Mouse (Mus musculus): Measurements from ENCODE around the gene Nucb1. TPM values are rescaled to one million over a fixed set of nuclear protein-coding genes. Genes with fewer than 3 reads are reported as not detected.

Gene Nucb1
- polyA plus RNA-seq, 1 experiment: 111 TPM

DNA sequence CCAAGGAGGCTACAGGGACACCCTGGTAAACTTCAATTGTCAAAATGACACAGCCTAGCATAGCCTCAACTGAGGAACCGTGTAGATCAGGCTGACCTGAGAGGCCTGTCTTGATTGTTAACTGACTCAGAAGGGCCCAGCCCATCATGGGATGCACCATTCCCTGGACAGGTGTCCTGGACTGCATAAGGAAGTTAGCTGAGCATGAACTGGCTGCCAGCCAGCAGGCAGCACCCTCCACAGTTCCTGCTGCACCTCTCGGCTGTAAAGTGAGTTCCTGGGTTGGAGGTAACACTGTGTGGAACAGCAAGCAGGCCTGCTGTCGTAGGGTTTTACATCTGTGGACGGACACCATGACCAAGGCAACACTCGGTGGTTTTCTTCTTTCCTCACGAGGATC is 2.6 kb downstream of the Nucb1 start:
- no peak for DNase-seq (ENCODE audit: low read depth)
- TF ChIP-seq CTCF (IDR thresholded peaks at IDR 0.05; ENCODE audit: borderline replicate concordance, extremely low read depth, insufficient read depth, insufficient read length): no peak
- no peak for TF ChIP-seq POLR2A (IDR thresholded peaks at IDR 0.05; ENCODE audit: borderline replicate concordance, extremely low read depth, insufficient read depth, insufficient read length, poor library complexity, severe bottlenecking)

- no peak for DNase-seq (ENCODE audit: low read depth)
- TF ChIP-seq POLR2A (IDR thresholded peaks at IDR 0.05; ENCODE audit: borderline replicate concordance, extremely low read depth, insufficient read depth, insufficient read length, poor library complexity, severe bottlenecking): no peak
These were observed 11.8 kb downstream of the Nucb1 start for GRCm38 (mm10) chr7:45498427-45498826.

GRCm38 (mm10) chr7:45494548-45494947 is 15.7 kb downstream of the Nucb1 start:
- TF ChIP-seq CTCF (IDR thresholded peaks at IDR 0.05; ENCODE audit: borderline replicate concordance, extremely low read depth, insufficient read depth, insufficient read length) (no peak), POLR2A (IDR thresholded peaks at IDR 0.05; ENCODE audit: borderline replicate concordance, extremely low read depth, insufficient read depth, insufficient read length, poor library complexity, severe bottlenecking) (no peak)
- no peak for DNase-seq (ENCODE audit: low read depth)

DNA sequence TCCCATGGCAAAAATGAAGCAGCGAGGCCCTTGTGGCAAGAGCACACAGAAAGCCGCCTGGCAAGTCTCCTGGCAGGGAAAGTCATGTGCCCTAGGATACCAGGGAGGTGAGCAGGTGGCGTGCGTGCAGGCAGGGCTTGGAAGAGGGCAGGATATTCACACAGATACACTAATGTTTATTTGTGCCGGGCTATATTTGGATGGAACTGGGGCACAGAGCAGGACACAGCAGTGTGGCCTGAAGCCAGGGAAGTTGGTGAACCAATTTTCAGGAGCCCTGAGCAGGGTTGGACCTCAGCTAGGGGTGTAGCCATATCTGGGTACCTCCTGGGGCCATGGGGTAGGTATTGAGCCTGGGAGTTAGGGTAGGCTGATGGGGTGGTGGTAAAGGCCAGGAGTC is 17.3 kb downstream of the Nucb1 start:
- DNase-seq (ENCODE audit: low read depth): no peak
- TF ChIP-seq CTCF (IDR thresholded peaks at IDR 0.05; ENCODE audit: borderline replicate concordance, extremely low read depth, insufficient read depth, insufficient read length) (no peak), POLR2A (IDR thresholded peaks at IDR 0.05; ENCODE audit: borderline replicate concordance, extremely low read depth, insufficient read depth, insufficient read length, poor library complexity, severe bottlenecking) (no peak)

GRCm38 (mm10) chr7:45492225-45492844 is 17.9 kb downstream of the Nucb1 start:
- DNase-seq (ENCODE audit: low read depth): no peak
- TF ChIP-seq POLR2A (IDR thresholded peaks at IDR 0.05; ENCODE audit: borderline replicate concordance, extremely low read depth, insufficient read depth, insufficient read length, poor library complexity, severe bottlenecking): no peak
- TF ChIP-seq CTCF (IDR thresholded peaks at IDR 0.05; ENCODE audit: borderline replicate concordance, extremely low read depth, insufficient read depth, insufficient read length): no peak

GRCm38 (mm10) chr7:45491264-45491663 is 18.9 kb downstream of the Nucb1 start:
- DNase-seq (ENCODE audit: low read depth): no peak
- TF ChIP-seq POLR2A (IDR thresholded peaks at IDR 0.05; ENCODE audit: borderline replicate concordance, extremely low read depth, insufficient read depth, insufficient read length, poor library complexity, severe bottlenecking) (no peak), CTCF (IDR thresholded peaks at IDR 0.05; ENCODE audit: borderline replicate concordance, extremely low read depth, insufficient read depth, insufficient read length) (no peak)

DNA sequence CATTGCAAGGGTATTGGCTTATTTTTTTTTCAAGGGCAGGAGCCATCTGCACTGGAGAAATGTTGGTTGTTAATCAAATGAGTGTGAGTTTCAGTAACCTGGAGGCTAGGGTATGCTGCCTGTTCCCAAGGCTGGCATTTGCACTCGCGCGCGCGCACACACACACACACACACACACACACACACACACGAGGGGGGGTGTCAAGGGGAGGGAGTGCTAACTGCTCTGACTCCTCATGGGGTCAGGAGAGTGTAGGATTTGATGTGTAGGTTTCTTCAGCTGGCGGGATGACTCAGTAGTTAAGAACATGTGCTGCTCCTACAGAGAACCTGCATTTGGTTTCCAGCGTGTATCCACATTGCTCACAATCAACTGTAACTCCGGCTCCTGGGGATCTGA is 19.4 kb downstream of the Nucb1 start:
- DNase-seq (ENCODE audit: low read depth): peak; percentile 16
- no peak for TF ChIP-seq POLR2A (IDR thresholded peaks at IDR 0.05; ENCODE audit: borderline replicate concordance, extremely low read depth, insufficient read depth, insufficient read length, poor library complexity, severe bottlenecking)
- TF ChIP-seq CTCF (IDR thresholded peaks at IDR 0.05; ENCODE audit: borderline replicate concordance, extremely low read depth, insufficient read depth, insufficient read length): no peak

DNA sequence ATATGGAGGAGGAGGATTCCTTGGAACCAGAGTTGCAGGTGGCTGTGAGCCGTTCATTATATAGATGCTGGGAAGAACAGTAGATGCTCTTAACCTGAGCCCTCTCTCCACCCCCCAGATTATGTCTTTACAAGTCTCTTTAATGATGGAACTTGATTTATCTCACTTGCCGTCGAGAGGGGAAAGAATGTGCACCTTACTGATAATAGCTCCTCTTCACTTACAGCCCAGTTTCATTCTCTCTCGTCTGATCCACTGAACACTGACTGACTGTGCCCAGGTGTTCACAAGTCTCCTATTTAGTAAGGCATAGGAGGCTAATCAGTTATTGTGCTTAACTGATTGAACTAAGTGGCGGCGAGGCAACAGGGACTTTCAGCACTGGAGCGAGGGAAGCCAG is 20.6 kb downstream of the Nucb1 start:
- DNase-seq (ENCODE audit: low read depth): no peak
- no peak for TF ChIP-seq POLR2A (IDR thresholded peaks at IDR 0.05; ENCODE audit: borderline replicate concordance, extremely low read depth, insufficient read depth, insufficient read length, poor library complexity, severe bottlenecking)
- TF ChIP-seq CTCF (IDR thresholded peaks at IDR 0.05; ENCODE audit: borderline replicate concordance, extremely low read depth, insufficient read depth, insufficient read length): no peak

GRCm38 (mm10) chr7:45488293-45489204 is 21.7 kb downstream of the Nucb1 start, which contains the start of gene Dhdh:
Dhdh (minus strand) TSS chr7:45488805.
- TF ChIP-seq POLR2A (IDR thresholded peaks at IDR 0.05; ENCODE audit: borderline replicate concordance, extremely low read depth, insufficient read depth, insufficient read length, poor library complexity, severe bottlenecking) (no peak), CTCF (IDR thresholded peaks at IDR 0.05; ENCODE audit: borderline replicate concordance, extremely low read depth, insufficient read depth, insufficient read length) (no peak)
- DNase-seq (ENCODE audit: low read depth): peak; percentile 69

DNA sequence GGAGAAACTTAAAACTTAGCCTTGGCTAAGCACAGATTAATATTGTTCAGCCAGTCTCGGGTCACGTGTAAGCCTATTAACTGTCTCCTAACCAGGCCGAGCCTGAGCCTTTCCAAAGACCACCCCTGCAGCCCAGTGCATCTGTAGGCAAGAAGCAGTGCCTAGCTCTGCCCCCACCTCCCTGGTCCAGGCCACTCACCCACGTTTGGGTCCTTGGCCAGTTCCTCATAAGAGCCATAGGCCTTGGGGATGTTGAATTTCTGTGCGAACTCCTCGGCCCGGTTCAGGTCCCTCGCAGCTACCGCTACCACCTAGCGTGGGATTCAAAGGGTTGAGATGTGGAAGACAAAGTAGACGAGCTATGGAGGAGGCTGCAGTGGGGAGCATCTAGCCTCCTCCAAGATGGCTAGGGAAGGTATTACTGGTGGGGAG is 22.3 kb downstream of the Nucb1 start:
- peak; percentile 62 for DNase-seq (ENCODE audit: low read depth)
- TF ChIP-seq POLR2A (IDR thresholded peaks at IDR 0.05; ENCODE audit: borderline replicate concordance, extremely low read depth, insufficient read depth, insufficient read length, poor library complexity, severe bottlenecking): no peak
- no peak for TF ChIP-seq CTCF (IDR thresholded peaks at IDR 0.05; ENCODE audit: borderline replicate concordance, extremely low read depth, insufficient read depth, insufficient read length)

DNA sequence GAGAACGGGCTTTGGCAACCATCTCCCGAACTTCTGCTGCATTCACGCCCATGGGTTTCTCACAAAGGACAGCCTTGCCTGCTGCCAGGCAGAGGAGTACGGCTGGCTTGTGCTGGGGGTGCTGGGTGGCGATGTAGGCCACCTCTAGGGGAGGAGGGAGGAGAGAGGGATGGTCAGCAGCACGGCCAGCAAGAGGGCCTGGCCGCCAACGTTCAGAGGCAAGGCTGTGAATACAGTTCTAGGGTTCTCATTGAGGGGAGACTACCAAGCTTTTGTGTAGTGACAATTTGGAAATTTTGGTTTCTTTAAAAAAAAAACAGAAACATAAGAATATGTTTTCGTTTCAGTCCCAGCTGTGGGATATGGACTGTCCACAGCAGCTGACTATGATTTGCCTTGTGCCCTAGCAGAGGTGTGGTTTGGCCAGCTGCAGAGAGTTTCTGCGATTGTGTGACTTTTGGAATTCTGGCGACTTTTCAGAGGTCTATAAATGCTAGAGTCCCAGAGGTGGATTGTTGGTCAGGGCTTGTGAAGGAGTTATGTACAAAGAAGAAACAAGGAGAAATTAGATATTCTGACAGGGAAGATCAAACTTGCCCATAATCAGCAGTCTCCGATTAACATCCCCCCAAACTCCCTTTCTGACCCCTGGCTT is 23.3 kb downstream of the Nucb1 start, which contains the start of gene Gm45808:
Gm45808 (minus strand) TSS at position 51 of the 655 bp plus-strand sequence.
- DNase-seq (ENCODE audit: low read depth): peak; percentile 7
- TF ChIP-seq POLR2A (IDR thresholded peaks at IDR 0.05; ENCODE audit: borderline replicate concordance, extremely low read depth, insufficient read depth, insufficient read length, poor library complexity, severe bottlenecking) (no peak), CTCF (IDR thresholded peaks at IDR 0.05; ENCODE audit: borderline replicate concordance, extremely low read depth, insufficient read depth, insufficient read length) (no peak)

All from brain, embryonic 14.5 days (tissue).